Mouse (Mus musculus): ENCODE results near the gene Crhr2.

The Crhr2 gene

GRCm38 (mm10) chr6:55045326-55045725 lies 87.5 kb downstream of the Crhr2 start:
- DNase-seq (ENCODE audit: low read depth, low spot score): no peak

GRCm38 (mm10) chr6:55044542-55044941 lies 88.3 kb downstream of the Crhr2 start:
- no peak for DNase-seq (ENCODE audit: low read depth, low spot score)

GRCm38 (mm10) chr6:55043206-55043605 lies 89.6 kb downstream of the Crhr2 start:
- no peak for DNase-seq (ENCODE audit: low read depth, low spot score)

Measured in forelimb bud, embryonic 11.5 days (tissue).